Mouse (Mus musculus) CH12.LX (cell line): Measurements from ENCODE around the gene Ccr8.

Source experiments
- CHD1 ChIP-seq: IDR thresholded peaks from 2 replicates; pipeline ENCODE4 v1.6.1; 2012; ENCODE audit warnings: low read depth, low read length, improper control_type of control experiment, inconsistent platforms
- CHD2 ChIP-seq: IDR thresholded peaks from 2 replicates; pipeline ENCODE4 v1.6.1; 2011; ENCODE audit warnings: low read length, improper control_type of control experiment
- CTCF ChIP-seq, 2 experiments: IDR thresholded peaks in 1 of 2; conservative IDR thresholded peaks in 1 of 2; 2 replicates each; pipeline ENCODE4 v1.5.1; 2011 to 2012; ENCODE audit warnings: low read depth in 2 of 2, low read length in 2 of 2, improper control_type of control experiment in 1 of 2, inconsistent platforms in 1 of 2, mild to moderate bottlenecking in 1 of 2, moderate library complexity in 1 of 2
- EP300 ChIP-seq: IDR thresholded peaks from 2 replicates; pipeline ENCODE4 v1.6.1; 2011; ENCODE audit warnings: low read length, improper control_type of control experiment
- KAT2A ChIP-seq: IDR thresholded peaks from 2 replicates; pipeline ENCODE4 v1.6.1; 2012; ENCODE audit warnings: low read length, improper control_type of control experiment, inconsistent platforms; ENCODE audit not compliant: insufficient replicate concordance
- MAX ChIP-seq: IDR thresholded peaks from 2 replicates; pipeline ENCODE4 v1.6.1; 2011; ENCODE audit warnings: low read length, improper control_type of control experiment
- MXI1 ChIP-seq: IDR thresholded peaks from 2 replicates; pipeline ENCODE4 v1.6.1; 2011; ENCODE audit warnings: mild to moderate bottlenecking, low read depth, low read length, improper control_type of control experiment
- PAX5 ChIP-seq: IDR thresholded peaks from 2 replicates; pipeline ENCODE4 v1.6.1; 2012; ENCODE audit warnings: low read length, inconsistent platforms, mixed read lengths
- POLR2A ChIP-seq: IDR thresholded peaks from 2 replicates; pipeline ENCODE4 v1.6.1; 2011; ENCODE audit warnings: low read depth, mild to moderate bottlenecking, improper control_type of control experiment, low read length
- POLR2AphosphoS2 ChIP-seq: IDR thresholded peaks from 2 replicates; pipeline ENCODE4 v1.6.1; 2011; ENCODE audit warnings: low read depth, low read length, improper control_type of control experiment
- SMC3 ChIP-seq: IDR thresholded peaks from 2 replicates; pipeline ENCODE4 v1.6.1; 2011; ENCODE audit warnings: low read depth, low read length, improper control_type of control experiment
- TBP ChIP-seq: conservative IDR thresholded peaks from 2 replicates; pipeline ENCODE4 v1.6.1; 2011; ENCODE audit warnings: low read depth, low read length, improper control_type of control experiment
- UBTF ChIP-seq: IDR thresholded peaks from 2 replicates; pipeline ENCODE4 v1.6.1; 2012; ENCODE audit warnings: low read depth, mild to moderate bottlenecking, inconsistent platforms, low read length, improper control_type of control experiment, moderate library complexity
- ZNF384 ChIP-seq: IDR thresholded peaks from 2 replicates; pipeline ENCODE4 v1.6.1; 2012; ENCODE audit warnings: low read depth, low read length, improper control_type of control experiment, inconsistent platforms

DNA sequence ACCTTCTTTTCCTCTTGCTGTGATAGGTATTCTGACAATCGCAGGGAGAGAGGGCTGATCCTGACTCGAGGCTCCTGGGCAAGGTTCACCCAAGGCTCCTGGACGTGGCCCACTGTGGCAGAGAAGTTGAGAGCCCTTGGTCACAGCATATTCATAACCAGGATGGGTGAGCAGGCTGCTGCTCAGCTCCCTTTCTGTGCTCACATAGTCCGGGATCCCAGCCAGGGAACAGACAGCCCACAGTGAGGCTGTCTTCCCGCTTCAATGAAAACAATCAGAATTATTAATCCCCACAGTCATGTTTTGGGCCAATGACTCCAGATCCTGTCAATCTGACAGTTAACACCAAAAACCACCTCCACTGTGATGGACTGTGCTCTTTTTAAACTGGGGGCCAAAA lies 9.9 kb upstream of the Ccr8 start:
- TF ChIP-seq POLR2A, result no peak
- no peak for TF ChIP-seq EP300
- no peak for TF ChIP-seq CTCF (conservative IDR thresholded peaks at IDR 0.05 in 1 of 2, IDR thresholded peaks at IDR 0.05 in 1 of 2; ENCODE audit: low read depth in 2 of 2, low read length in 2 of 2)
- TF ChIP-seq POLR2AphosphoS2, result no peak
- TF ChIP-seq CHD2, result no peak
- TF ChIP-seq MAX, result no peak
- no peak for TF ChIP-seq MXI1
- TF ChIP-seq SMC3, result no peak
- no peak for TF ChIP-seq KAT2A
- no peak for TF ChIP-seq ZNF384
- no peak for TF ChIP-seq PAX5
- no peak for TF ChIP-seq UBTF
- TF ChIP-seq TBP, result no peak
- TF ChIP-seq CHD1, result no peak
